Mouse (Mus musculus): ENCODE results near the gene Prr5l. TPM values are rescaled to one million over a fixed set of nuclear protein-coding genes. Genes with fewer than 3 reads are reported as not detected.
A peak's percentile ranks its signal among the peaks of the same experiment; 100 is the strongest.

Prr5l gene
- polyA plus RNA-seq, 1 experiment from 2014 or later: 21.5 TPM

DNA sequence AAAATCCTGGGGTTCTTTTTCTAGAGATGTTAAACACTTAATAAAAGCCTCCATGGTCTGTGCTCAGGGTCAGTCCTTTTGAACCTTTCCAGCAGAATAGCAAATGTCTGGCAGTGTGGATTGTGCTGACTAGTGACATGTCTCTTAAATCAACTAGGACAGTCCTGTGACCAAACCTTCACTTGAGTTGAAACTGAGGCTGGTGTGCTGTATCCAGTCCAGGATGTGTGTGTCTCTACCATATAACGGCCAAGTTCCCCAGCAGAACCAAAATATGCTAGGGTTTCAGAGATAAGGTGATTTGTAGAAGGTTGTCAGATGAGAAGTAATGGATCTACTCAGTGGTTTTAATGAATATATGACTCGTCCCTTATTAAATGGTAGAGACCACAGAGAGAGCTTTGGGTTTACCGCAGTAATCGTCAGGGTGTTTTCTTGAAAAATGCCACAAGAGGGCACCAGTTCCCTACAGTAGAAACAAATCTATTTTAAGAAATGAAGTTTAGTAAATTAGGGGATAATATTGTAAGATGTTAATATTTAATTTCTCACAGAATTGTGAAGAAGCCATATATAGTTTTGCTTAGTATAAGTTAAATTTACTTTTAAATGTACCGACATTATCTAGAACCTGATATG lies 189.1 kb downstream of the Prr5l start:
- no peak overlapping the region for H3K27ac ChIP-seq (ENCODE audit: low read depth, low read length)
- H3K4me3 ChIP-seq (ENCODE audit: low read depth, low read length): no peak overlapping the region
- no peak for DNase-seq (ENCODE audit: low spot score)
- H3K36me3 ChIP-seq (ENCODE audit: control insufficient read depth, insufficient read depth, low read length): peaks cover 7% of the 10 kb centered on the region; the same call in 1 of the 2 replicates
- no peak overlapping the region for H3K9ac ChIP-seq (ENCODE audit: low read length)
- no peak for ATAC-seq (replicated peaks; ENCODE audit: low FRiP score)
- no peak overlapping the region for H3K4me2 ChIP-seq (ENCODE audit: low read depth, low read length, severe bottlenecking)
- no peaks in the 10 kb centered on the region for H3K27me3 ChIP-seq (ENCODE audit: control insufficient read depth, insufficient read depth, low read length)
- H3K9me3 ChIP-seq (ENCODE audit: control insufficient read depth, low read length): no peaks in the 10 kb centered on the region
- 66% methylated on average over 5 of the region's 5 CpGs for WGBS
- H3K4me1 ChIP-seq (replicated peaks; ENCODE audit: control insufficient read depth, insufficient read depth, low read length): no peaks in the 10 kb centered on the region

DNA sequence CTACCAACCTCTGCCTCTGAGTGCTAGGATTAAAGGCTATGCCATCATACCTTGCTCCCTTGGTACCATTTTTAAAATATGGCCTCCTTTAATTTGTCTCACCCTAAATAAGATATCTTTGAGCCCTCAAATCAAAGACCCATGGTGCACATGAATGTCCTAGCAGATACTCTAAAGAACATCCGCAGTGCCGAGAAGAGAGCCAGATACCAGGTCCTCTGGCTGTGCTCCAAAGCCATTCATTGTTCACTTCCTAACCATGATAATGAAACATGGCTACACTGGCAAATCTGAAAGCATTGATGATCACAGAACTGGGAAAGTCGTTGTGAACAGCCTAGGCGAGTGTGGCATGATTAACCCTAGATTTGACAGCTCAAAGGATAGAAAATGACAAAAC lies 189.8 kb downstream of the Prr5l start:
- no peaks in the 10 kb centered on the region for H3K27me3 ChIP-seq (ENCODE audit: control insufficient read depth, insufficient read depth, low read length)
- 82% methylated on average over 4 of the region's 4 CpGs for WGBS
- no peaks in the 10 kb centered on the region for H3K4me1 ChIP-seq (replicated peaks; ENCODE audit: control insufficient read depth, insufficient read depth, low read length)
- no peak overlapping the region for H3K4me3 ChIP-seq (ENCODE audit: low read depth, low read length)
- DNase-seq (ENCODE audit: low spot score): no peak
- H3K4me2 ChIP-seq (ENCODE audit: low read depth, low read length, severe bottlenecking): no peak overlapping the region
- H3K27ac ChIP-seq (ENCODE audit: low read depth, low read length): no peak overlapping the region
- no peak for ATAC-seq (replicated peaks; ENCODE audit: low FRiP score)
- no peak overlapping the region for H3K9ac ChIP-seq (ENCODE audit: low read length)
- peaks cover 7% of the 10 kb centered on the region; the same call in 1 of the 2 replicates for H3K36me3 ChIP-seq (ENCODE audit: control insufficient read depth, insufficient read depth, low read length)
- H3K9me3 ChIP-seq (ENCODE audit: control insufficient read depth, low read length): no peaks in the 10 kb centered on the region

DNA sequence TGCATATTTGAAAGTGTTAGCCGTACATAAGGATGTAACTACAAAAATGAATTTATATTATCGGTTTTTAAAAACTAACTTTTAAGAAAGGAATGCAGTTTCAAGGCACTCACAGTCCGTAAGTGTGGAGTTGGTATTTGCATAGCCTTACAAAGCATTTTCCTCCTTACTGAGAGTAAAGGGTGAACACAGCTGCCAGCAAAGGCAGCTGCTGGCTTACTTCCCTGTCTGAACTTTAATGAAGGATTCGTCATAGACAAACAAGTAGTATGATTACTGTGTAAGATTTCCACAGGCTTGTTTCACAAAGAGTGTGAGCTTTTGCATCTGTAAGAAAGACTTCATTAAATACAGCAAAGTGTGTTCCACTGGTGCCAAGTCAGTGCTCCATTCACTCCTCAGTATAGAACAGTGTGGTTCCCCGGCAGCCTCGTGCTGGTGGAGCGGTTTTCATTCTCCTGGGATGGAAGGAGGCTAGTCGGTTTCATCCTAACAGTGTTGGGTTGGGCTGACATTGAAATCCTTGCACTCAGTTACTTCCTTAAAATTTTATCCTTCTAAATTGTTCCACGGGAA lies 192.5 kb downstream of the Prr5l start:
- H3K4me2 ChIP-seq (ENCODE audit: low read depth, low read length, severe bottlenecking): no peak overlapping the region
- no peaks in the 10 kb centered on the region for H3K4me1 ChIP-seq (replicated peaks; ENCODE audit: control insufficient read depth, insufficient read depth, low read length)
- no peaks in the 10 kb centered on the region; the same call in 1 of the 2 replicates for H3K36me3 ChIP-seq (ENCODE audit: control insufficient read depth, insufficient read depth, low read length)
- no peaks in the 10 kb centered on the region for H3K27me3 ChIP-seq (ENCODE audit: control insufficient read depth, insufficient read depth, low read length)
- no peak overlapping the region for H3K27ac ChIP-seq (ENCODE audit: low read depth, low read length)
- H3K9ac ChIP-seq (ENCODE audit: low read length): no peak overlapping the region
- H3K4me3 ChIP-seq (ENCODE audit: low read depth, low read length): no peak overlapping the region
- WGBS: 93% methylated on average over 9 of the region's 9 CpGs
- no peaks in the 10 kb centered on the region for H3K9me3 ChIP-seq (ENCODE audit: control insufficient read depth, low read length)
- ATAC-seq (replicated peaks; ENCODE audit: low FRiP score) (no peak), DNase-seq (ENCODE audit: low spot score) (no peak)

DNA sequence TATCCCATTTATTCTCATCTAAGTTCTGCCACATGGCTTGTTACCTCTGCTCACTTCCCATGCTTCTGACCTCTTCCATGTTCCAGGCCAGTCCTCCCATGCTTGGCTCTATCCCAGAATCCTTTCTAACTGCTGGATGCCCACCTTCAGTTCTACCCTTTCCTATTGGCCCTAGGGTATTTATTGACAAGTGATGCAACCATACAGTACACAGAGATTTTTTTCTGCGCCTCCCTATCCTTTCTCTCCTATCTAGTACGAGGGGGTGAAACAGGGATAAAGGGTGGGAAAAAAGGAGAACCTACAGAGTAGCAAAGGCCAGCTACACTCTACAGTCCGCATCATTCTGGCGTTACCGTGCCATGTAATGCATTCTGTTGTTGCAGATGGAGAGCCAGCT lies 194.8 kb downstream of the Prr5l start:
- H3K27ac ChIP-seq (ENCODE audit: low read depth, low read length): no peak overlapping the region
- WGBS: 93% methylated on average over 5 of the region's 5 CpGs
- DNase-seq (ENCODE audit: low spot score): no peak
- no peak overlapping the region for H3K4me2 ChIP-seq (ENCODE audit: low read depth, low read length, severe bottlenecking)
- H3K4me1 ChIP-seq (replicated peaks; ENCODE audit: control insufficient read depth, insufficient read depth, low read length): no peaks in the 10 kb centered on the region
- H3K9ac ChIP-seq (ENCODE audit: low read length): no peak overlapping the region
- no peak overlapping the region for H3K4me3 ChIP-seq (ENCODE audit: low read depth, low read length)
- no peaks in the 10 kb centered on the region for H3K9me3 ChIP-seq (ENCODE audit: control insufficient read depth, low read length)
- no peak for ATAC-seq (replicated peaks; ENCODE audit: low FRiP score)
- no peaks in the 10 kb centered on the region for H3K27me3 ChIP-seq (ENCODE audit: control insufficient read depth, insufficient read depth, low read length)
- H3K36me3 ChIP-seq (ENCODE audit: control insufficient read depth, insufficient read depth, low read length): no peaks in the 10 kb centered on the region; the same call in 1 of the 2 replicates

DNA sequence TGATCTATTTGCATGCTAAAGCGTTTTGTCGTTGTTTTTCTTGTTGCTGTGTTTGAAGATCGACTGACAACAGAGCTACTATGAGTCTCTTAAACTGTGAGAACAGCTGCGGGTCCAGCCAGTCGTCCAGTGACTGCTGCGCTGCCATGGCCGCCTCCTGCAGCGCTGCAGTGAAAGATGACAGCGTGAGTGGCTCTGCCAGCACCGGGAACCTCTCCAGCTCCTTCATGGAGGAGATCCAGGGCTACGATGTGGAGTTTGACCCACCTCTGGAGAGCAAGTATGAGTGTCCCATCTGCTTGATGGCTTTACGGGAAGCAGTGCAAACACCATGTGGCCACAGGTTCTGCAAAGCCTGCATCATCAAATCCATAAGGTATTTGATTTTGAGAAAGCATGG lies 198.4 kb downstream of the Prr5l start:
- Histone ChIP-seq H3K4me1 (replicated peaks; ENCODE audit: control insufficient read depth, insufficient read depth, low read length) (peaks cover under 1% of the 10 kb centered on the region; the same call in 1 of the 2 replicates), H3K4me3 (ENCODE audit: low read depth, low read length) (no peak overlapping the region), H3K9ac (ENCODE audit: low read length) (no peak overlapping the region), H3K27ac (ENCODE audit: low read depth, low read length) (no peak overlapping the region), H3K27me3 (ENCODE audit: control insufficient read depth, insufficient read depth, low read length) (no peaks in the 10 kb centered on the region), H3K36me3 (ENCODE audit: control insufficient read depth, insufficient read depth, low read length) (no peaks in the 10 kb centered on the region; the same call in 1 of the 2 replicates), H3K4me2 (ENCODE audit: low read depth, low read length, severe bottlenecking) (no peak overlapping the region), H3K9me3 (ENCODE audit: control insufficient read depth, low read length) (no peaks in the 10 kb centered on the region)
- DNase-seq (ENCODE audit: low spot score): no peak
- 93% methylated on average over 12 of the region's 12 CpGs for WGBS
- ATAC-seq (replicated peaks; ENCODE audit: low FRiP score): no peak

DNA sequence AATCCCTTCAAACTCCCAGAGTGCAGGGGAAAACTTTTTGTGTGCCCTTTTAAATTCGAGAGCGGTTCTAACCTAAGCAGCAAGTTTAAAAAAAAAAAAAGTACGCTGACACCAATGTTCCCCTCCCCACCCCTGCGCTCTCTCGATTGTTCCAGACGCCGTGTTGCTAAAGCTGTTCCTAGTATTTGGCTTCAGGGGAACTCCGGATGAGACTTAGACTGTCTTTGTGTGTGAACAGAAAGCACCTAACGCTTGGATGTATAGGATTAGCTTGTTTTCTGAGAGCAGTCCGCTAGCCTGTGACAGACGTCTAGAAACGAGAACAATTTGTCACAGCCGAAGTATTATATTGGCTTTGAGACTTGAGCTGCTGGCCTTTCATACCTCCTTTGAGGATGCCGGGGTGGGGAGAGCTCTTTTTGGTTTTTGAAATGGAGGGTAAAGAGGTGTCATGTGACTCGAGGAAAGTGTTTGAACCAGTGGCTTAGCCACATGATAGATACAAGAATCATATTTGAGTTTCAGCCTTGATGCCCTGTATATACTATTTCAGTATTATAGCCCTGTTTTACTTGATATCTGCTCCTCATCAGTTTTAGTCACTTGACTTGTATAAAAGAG lies 203.6 kb downstream of the Prr5l start:
- Histone ChIP-seq H3K9me3 (ENCODE audit: control insufficient read depth, low read length) (no peaks in the 10 kb centered on the region), H3K36me3 (ENCODE audit: control insufficient read depth, insufficient read depth, low read length) (no peaks in the 10 kb centered on the region), H3K4me1 (replicated peaks; ENCODE audit: control insufficient read depth, insufficient read depth, low read length) (peaks cover 4% of the 10 kb centered on the region; the same call in 1 of the 2 replicates), H3K9ac (ENCODE audit: low read length) (peak overlapping the region; percentile 90), H3K27ac (ENCODE audit: low read depth, low read length) (peak overlapping the region; percentile 62; the same call in 1 of the 2 replicates), H3K27me3 (ENCODE audit: control insufficient read depth, insufficient read depth, low read length) (no peaks in the 10 kb centered on the region), H3K4me3 (ENCODE audit: low read depth, low read length) (peak overlapping the region; percentile 96), H3K4me2 (ENCODE audit: low read depth, low read length, severe bottlenecking) (peak overlapping the region; percentile 87)
- ATAC-seq (replicated peaks; ENCODE audit: low FRiP score): peak; percentile 13; the same call in 1 of the 2 replicates
- 2% methylated on average over 15 of the region's 15 CpGs for WGBS
- peak; percentile 55 for DNase-seq (ENCODE audit: low spot score)

DNA sequence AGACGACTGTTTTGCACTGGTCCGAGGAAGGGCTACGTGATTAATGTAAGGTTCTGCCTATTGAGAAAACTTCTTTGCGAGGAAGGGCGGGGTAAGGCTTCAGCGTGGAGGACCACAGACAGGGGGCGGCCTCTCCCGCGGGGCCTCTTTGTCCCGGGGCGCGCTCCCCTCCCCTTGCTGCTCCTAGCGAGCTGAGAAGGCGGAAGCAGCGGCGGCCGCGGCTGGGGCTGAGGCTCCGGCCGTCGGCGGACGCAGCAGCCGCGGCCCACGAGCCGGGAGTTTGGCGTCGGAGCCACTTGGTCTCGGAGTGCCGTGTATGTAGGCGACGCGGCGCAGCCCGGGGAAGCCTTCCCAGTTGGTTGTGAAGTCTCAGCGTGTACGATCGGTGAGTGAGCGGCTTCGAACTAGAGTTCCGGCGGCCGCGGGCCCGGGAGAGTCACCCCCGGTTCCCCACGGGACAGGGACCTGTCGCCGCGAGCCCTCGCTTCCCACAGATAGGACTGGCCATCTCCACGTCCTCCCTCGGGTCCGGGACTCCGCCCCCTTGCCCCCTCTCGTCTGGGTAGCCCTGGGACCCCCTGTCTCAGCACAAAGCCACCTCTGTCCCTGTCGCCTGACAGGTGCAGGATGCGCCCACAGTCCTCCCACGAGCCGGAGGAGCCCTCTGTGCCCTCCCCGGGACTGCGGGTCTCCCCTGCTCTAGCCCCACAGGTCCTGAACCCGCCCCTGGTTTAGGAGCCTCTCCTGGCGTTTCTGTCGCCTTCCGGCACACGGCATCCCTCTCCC lies 204.4 kb downstream of the Prr5l start, which contains the start of gene Traf6:
Gene Traf6, plus strand, starts transcription at position 194 of the 786 bp plus-strand sequence.
- Histone ChIP-seq H3K9me3 (ENCODE audit: control insufficient read depth, low read length) (no peaks in the 10 kb centered on the region), H3K9ac (ENCODE audit: low read length) (peak within 1 kb of the TSS; percentile 90), H3K4me2 (ENCODE audit: low read depth, low read length, severe bottlenecking) (peak within 1 kb of the TSS; percentile 87), H3K4me1 (replicated peaks; ENCODE audit: control insufficient read depth, insufficient read depth, low read length) (peaks cover 4% of the 10 kb centered on the region; the same call in 1 of the 2 replicates), H3K27ac (ENCODE audit: low read depth, low read length) (peak within 1 kb of the TSS; percentile 62; the same call in 1 of the 2 replicates), H3K4me3 (ENCODE audit: low read depth, low read length) (peak within 1 kb of the TSS; percentile 96), H3K27me3 (ENCODE audit: control insufficient read depth, insufficient read depth, low read length) (no peaks in the 10 kb centered on the region), H3K36me3 (ENCODE audit: control insufficient read depth, insufficient read depth, low read length) (no peaks in the 10 kb centered on the region)
- under 1% methylated on average over 62 of the region's 68 CpGs for WGBS
- ATAC-seq (replicated peaks; ENCODE audit: low FRiP score) (peak; percentile 94), DNase-seq (ENCODE audit: low spot score) (peak; percentile 94)

DNA sequence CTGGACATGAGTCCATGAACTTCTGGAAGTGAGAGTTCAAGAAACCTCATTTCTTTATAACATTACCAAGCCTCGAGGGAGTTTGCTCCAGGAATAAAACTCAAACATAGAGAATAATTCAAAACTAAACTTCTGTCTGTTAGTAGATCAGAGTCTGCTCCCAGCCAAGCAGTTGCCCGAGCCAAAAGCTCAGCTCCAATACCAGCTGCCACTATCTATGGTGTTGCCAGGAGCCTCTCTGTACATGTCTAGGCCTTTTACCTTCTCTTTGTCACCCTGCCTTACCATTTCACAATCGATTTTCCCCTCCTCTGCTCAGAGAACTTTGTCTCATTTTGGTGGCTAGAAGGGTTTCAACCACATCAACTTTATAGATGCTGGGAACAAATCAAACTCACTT lies 209.3 kb downstream of the Prr5l start:
- H3K4me3 ChIP-seq (ENCODE audit: low read depth, low read length): no peak overlapping the region
- no peaks in the 10 kb centered on the region for H3K36me3 ChIP-seq (ENCODE audit: control insufficient read depth, insufficient read depth, low read length)
- H3K27ac ChIP-seq (ENCODE audit: low read depth, low read length): no peak overlapping the region
- no peak overlapping the region for H3K4me2 ChIP-seq (ENCODE audit: low read depth, low read length, severe bottlenecking)
- no peaks in the 10 kb centered on the region for H3K27me3 ChIP-seq (ENCODE audit: control insufficient read depth, insufficient read depth, low read length)
- ATAC-seq (replicated peaks; ENCODE audit: low FRiP score) (no peak), DNase-seq (ENCODE audit: low spot score) (no peak)
- H3K9me3 ChIP-seq (ENCODE audit: control insufficient read depth, low read length): no peaks in the 10 kb centered on the region
- WGBS: 86% methylated on average over 3 of the region's 3 CpGs
- H3K4me1 ChIP-seq (replicated peaks; ENCODE audit: control insufficient read depth, insufficient read depth, low read length): no peaks in the 10 kb centered on the region
- H3K9ac ChIP-seq (ENCODE audit: low read length): no peak overlapping the region
